Mouse (Mus musculus): ENCODE results near the gene Stk32c. TPM values are rescaled to one million over a fixed set of nuclear protein-coding genes. Genes with fewer than 3 reads are reported as not detected.

The Stk32c gene
- total RNA-seq, 1 experiment: 0.89 TPM

GRCm38 (mm10) chr7:139094761-139095160 is 118.3 kb downstream of the Stk32c start:
- no peak for DNase-seq (ENCODE audit: low read depth, low spot score)
- H3K9me3 ChIP-seq (ENCODE audit: control insufficient read depth, insufficient read depth, low read depth, low read length): no peaks in the 10 kb centered on the region
- TF ChIP-seq HCFC1 (IDR thresholded peaks at IDR 0.05; ENCODE audit: borderline replicate concordance, insufficient read depth, low read length) (no peak), ZNF384 (IDR thresholded peaks at IDR 0.05; ENCODE audit: low read depth, low read length) (no peak), CHD2 (IDR thresholded peaks at IDR 0.05; ENCODE audit: low read depth, low read length) (no peak), ZC3H11A (IDR thresholded peaks at IDR 0.05; ENCODE audit: borderline replicate concordance, low read depth, low read length) (no peak), MAFK (IDR thresholded peaks at IDR 0.05; ENCODE audit: insufficient read depth, low read depth, low read length) (no peak)
- in situ Hi-C loops (cut with MboI; ENCODE audit: low sequenced_read_pairs in 2 of 2, unreplicated experiment in 2 of 2): loop anchor here in 1 of 2 experiments (25.0 kb wide), 1 partner anchor 368 kb away; no protein-coding TSS in a partner anchor
- no peaks in the 10 kb centered on the region for H3K36me3 ChIP-seq (ENCODE audit: control insufficient read depth, insufficient read depth, low read length, poor library complexity, severe bottlenecking)
- no peak overlapping the region for H3K9ac ChIP-seq (ENCODE audit: insufficient read depth, low read depth, low read length, poor library complexity, severe bottlenecking)
- no peak overlapping the region for H3K27ac ChIP-seq (ENCODE audit: insufficient read depth, low read depth, low read length, poor library complexity, severe bottlenecking)
- H3K4me1 ChIP-seq (ENCODE audit: control insufficient read depth in 2 of 2, insufficient read depth in 2 of 2, low read length in 2 of 2, poor library complexity in 1 of 2): no peaks in the 10 kb centered on the region
- no peak overlapping the region for H3K4me3 ChIP-seq (ENCODE audit: insufficient read depth in 1 of 2, low read depth in 1 of 2, low read length in 2 of 2, poor library complexity in 1 of 2, severe bottlenecking in 1 of 2)

DNA sequence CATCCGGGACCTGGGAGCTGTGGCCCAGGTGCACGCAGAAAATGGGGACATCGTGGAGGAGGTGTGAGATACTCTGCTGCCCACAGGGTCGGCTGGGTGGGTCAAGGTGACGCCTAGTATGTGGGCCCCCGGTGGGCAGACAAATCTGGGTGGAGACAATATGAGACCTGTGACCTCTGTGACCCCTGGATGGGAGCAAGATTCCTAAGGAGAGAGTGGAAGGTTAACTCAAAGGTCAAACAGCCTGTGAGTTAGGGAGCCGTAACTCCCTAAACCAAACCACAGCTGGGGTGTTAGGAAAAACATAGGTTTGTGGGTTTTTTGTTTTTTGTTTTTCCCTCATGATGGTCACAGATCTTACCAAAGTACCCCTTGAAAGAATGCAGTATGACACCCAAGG is 119.3 kb downstream of the Stk32c start:
- no peak overlapping the region for H3K27ac ChIP-seq (ENCODE audit: insufficient read depth, low read depth, low read length, poor library complexity, severe bottlenecking)
- in situ Hi-C loops (cut with MboI; ENCODE audit: low sequenced_read_pairs in 2 of 2, unreplicated experiment in 2 of 2): loop anchor here in 1 of 2 experiments (25.0 kb wide), 1 partner anchor 369 kb away; no protein-coding TSS in a partner anchor
- no peak overlapping the region for H3K9ac ChIP-seq (ENCODE audit: insufficient read depth, low read depth, low read length, poor library complexity, severe bottlenecking)
- DNase-seq (ENCODE audit: low read depth, low spot score): no peak
- no peaks in the 10 kb centered on the region for H3K4me1 ChIP-seq (ENCODE audit: control insufficient read depth in 2 of 2, insufficient read depth in 2 of 2, low read length in 2 of 2, poor library complexity in 1 of 2)
- H3K36me3 ChIP-seq (ENCODE audit: control insufficient read depth, insufficient read depth, low read length, poor library complexity, severe bottlenecking): no peaks in the 10 kb centered on the region
- no peaks in the 10 kb centered on the region for H3K9me3 ChIP-seq (ENCODE audit: control insufficient read depth, insufficient read depth, low read depth, low read length)
- no peak overlapping the region for H3K4me3 ChIP-seq (ENCODE audit: insufficient read depth in 1 of 2, low read depth in 1 of 2, low read length in 2 of 2, poor library complexity in 1 of 2, severe bottlenecking in 1 of 2)
- TF ChIP-seq ZC3H11A (IDR thresholded peaks at IDR 0.05; ENCODE audit: borderline replicate concordance, low read depth, low read length) (no peak), CHD2 (IDR thresholded peaks at IDR 0.05; ENCODE audit: low read depth, low read length) (no peak), ZNF384 (IDR thresholded peaks at IDR 0.05; ENCODE audit: low read depth, low read length) (no peak), HCFC1 (IDR thresholded peaks at IDR 0.05; ENCODE audit: borderline replicate concordance, insufficient read depth, low read length) (no peak), MAFK (IDR thresholded peaks at IDR 0.05; ENCODE audit: insufficient read depth, low read depth, low read length) (no peak)

- TF ChIP-seq CHD2 (IDR thresholded peaks at IDR 0.05; ENCODE audit: low read depth, low read length) (no peak), MAFK (IDR thresholded peaks at IDR 0.05; ENCODE audit: insufficient read depth, low read depth, low read length) (no peak), HCFC1 (IDR thresholded peaks at IDR 0.05; ENCODE audit: borderline replicate concordance, insufficient read depth, low read length) (no peak), ZNF384 (IDR thresholded peaks at IDR 0.05; ENCODE audit: low read depth, low read length) (no peak), ZC3H11A (IDR thresholded peaks at IDR 0.05; ENCODE audit: borderline replicate concordance, low read depth, low read length) (no peak)
- no peaks in the 10 kb centered on the region for H3K36me3 ChIP-seq (ENCODE audit: control insufficient read depth, insufficient read depth, low read length, poor library complexity, severe bottlenecking)
- no peaks in the 10 kb centered on the region for H3K9me3 ChIP-seq (ENCODE audit: control insufficient read depth, insufficient read depth, low read depth, low read length)
- no peak overlapping the region for H3K9ac ChIP-seq (ENCODE audit: insufficient read depth, low read depth, low read length, poor library complexity, severe bottlenecking)
- H3K4me1 ChIP-seq (ENCODE audit: control insufficient read depth in 2 of 2, insufficient read depth in 2 of 2, low read length in 2 of 2, poor library complexity in 1 of 2): no peaks in the 10 kb centered on the region
- in situ Hi-C loops (cut with MboI; ENCODE audit: low sequenced_read_pairs in 2 of 2, unreplicated experiment in 2 of 2): loop anchor here in 1 of 2 experiments (25.0 kb wide), 1 partner anchor 369 kb away; no protein-coding TSS in a partner anchor
- H3K27ac ChIP-seq (ENCODE audit: insufficient read depth, low read depth, low read length, poor library complexity, severe bottlenecking): no peak overlapping the region
- H3K4me3 ChIP-seq (ENCODE audit: insufficient read depth in 1 of 2, low read depth in 1 of 2, low read length in 2 of 2, poor library complexity in 1 of 2, severe bottlenecking in 1 of 2): no peak overlapping the region
- DNase-seq (ENCODE audit: low read depth, low spot score): no peak
Measured at GRCm38 (mm10) chr7:139093124-139093523, 120.0 kb downstream of the Stk32c start.

- in situ Hi-C loops (cut with MboI; ENCODE audit: low sequenced_read_pairs in 2 of 2, unreplicated experiment in 2 of 2): loop anchor here in 1 of 2 experiments (25.0 kb wide), 1 partner anchor 370 kb away; no protein-coding TSS in a partner anchor
- H3K4me1 ChIP-seq (ENCODE audit: control insufficient read depth in 2 of 2, insufficient read depth in 2 of 2, low read length in 2 of 2, poor library complexity in 1 of 2): no peaks in the 10 kb centered on the region
- H3K27ac ChIP-seq (ENCODE audit: insufficient read depth, low read depth, low read length, poor library complexity, severe bottlenecking): no peak overlapping the region
- no peak for DNase-seq (ENCODE audit: low read depth, low spot score)
- H3K9ac ChIP-seq (ENCODE audit: insufficient read depth, low read depth, low read length, poor library complexity, severe bottlenecking): no peak overlapping the region
- H3K4me3 ChIP-seq (ENCODE audit: insufficient read depth in 1 of 2, low read depth in 1 of 2, low read length in 2 of 2, poor library complexity in 1 of 2, severe bottlenecking in 1 of 2): no peak overlapping the region
- no peaks in the 10 kb centered on the region for H3K9me3 ChIP-seq (ENCODE audit: control insufficient read depth, insufficient read depth, low read depth, low read length)
- no peaks in the 10 kb centered on the region for H3K36me3 ChIP-seq (ENCODE audit: control insufficient read depth, insufficient read depth, low read length, poor library complexity, severe bottlenecking)
- TF ChIP-seq MAFK (IDR thresholded peaks at IDR 0.05; ENCODE audit: insufficient read depth, low read depth, low read length): no peak
- no peak for TF ChIP-seq HCFC1 (IDR thresholded peaks at IDR 0.05; ENCODE audit: borderline replicate concordance, insufficient read depth, low read length)
- no peak for TF ChIP-seq ZNF384 (IDR thresholded peaks at IDR 0.05; ENCODE audit: low read depth, low read length)
- TF ChIP-seq ZC3H11A (IDR thresholded peaks at IDR 0.05; ENCODE audit: borderline replicate concordance, low read depth, low read length): no peak
- TF ChIP-seq CHD2 (IDR thresholded peaks at IDR 0.05; ENCODE audit: low read depth, low read length): no peak
Measured at GRCm38 (mm10) chr7:139092676-139093075, 120.4 kb downstream of the Stk32c start.

All from ES-E14 (cell line).